9 mouse cellular contexts compared by ENCODE assay signal in genomic region chr12:40471649-40472399, GRCm38 (mm10). TPM values are rescaled to one million over a fixed set of nuclear protein-coding genes. Genes with fewer than 3 reads are reported as not detected.
DNase-seq lines count a peak whose midpoint lies in the region; ATAC-seq lines count a peak whose summit lies in the region.
"Had no signal": no experiment of that assay in that cellular context is flagged by ENCODE, and none has a peak within 500 bp of the region (broad histone marks: within the 10 kb centered on the region; RNA-seq: fewer than 3 reads in every experiment).

No protein-coding gene starts in this region.

- no peak for ATAC-seq in kidney, embryonic 14.5 days (ENCODE audit: low FRiP score, low TSS enrichment)
- ATAC-seq in embryonic facial prominence, embryonic 14.5 days (ENCODE audit: low read depth) = no peak
- no peak for ATAC-seq in hindbrain, embryonic 16.5 days
- no peak for ATAC-seq in lung, embryonic 16.5 days (ENCODE audit: low read depth)
- ATAC-seq in erythroblast, adult 5-6 weeks (replicated peaks; ENCODE audit: low FRiP score, poor library complexity, severe bottlenecking) = no peak
- no peak for ATAC-seq in forebrain, embryonic 14.5 days
- ATAC-seq: Patski had no signal

- H3K27me3 ChIP-seq in kidney, embryonic 14.5 days (ENCODE audit: control insufficient read depth, insufficient read depth, low read length) = no peaks in the 10 kb centered on the region
- no peaks in the 10 kb centered on the region for H3K27me3 ChIP-seq in embryonic facial prominence, embryonic 14.5 days (replicated peaks; ENCODE audit: control insufficient read depth, insufficient read depth, low read length)
- no peaks in the 10 kb centered on the region for H3K27me3 ChIP-seq in hindbrain, embryonic 16.5 days (replicated peaks; ENCODE audit: control insufficient read depth, insufficient read depth, low read length)
- H3K27me3 ChIP-seq in lung, embryonic 16.5 days (ENCODE audit: control insufficient read depth, insufficient read depth, low read depth, low read length) = no peaks in the 10 kb centered on the region
- H3K27me3 ChIP-seq in forebrain, embryonic 14.5 days (replicated peaks; ENCODE audit: control insufficient read depth, insufficient read depth, low read length) = no peaks in the 10 kb centered on the region
- H3K27me3 ChIP-seq: Patski had no signal

- no peak for DNase-seq in kidney, postnatal 36 days
- DNase-seq in embryonic facial prominence, embryonic 14.5 days (ENCODE audit: low spot score) = peak; percentile 72
- DNase-seq in forebrain, embryonic 14.5 days (ENCODE audit: low spot score) = no peak
- DNase-seq in cerebellum, postnatal 14 days = no peak

- H3K4me1 ChIP-seq in kidney, embryonic 14.5 days (ENCODE audit: control insufficient read depth, insufficient read depth, low read length) = peaks cover 17% of the 10 kb centered on the region
- H3K4me1 ChIP-seq in embryonic facial prominence, embryonic 14.5 days (ENCODE audit: control insufficient read depth, insufficient read depth, low read length) = peaks cover 27% of the 10 kb centered on the region
- H3K4me1 ChIP-seq in hindbrain, embryonic 16.5 days (ENCODE audit: control insufficient read depth, insufficient read depth, low read depth, low read length) = peaks cover 6% of the 10 kb centered on the region
- peaks cover 23% of the 10 kb centered on the region for H3K4me1 ChIP-seq in lung, embryonic 16.5 days (replicated peaks; ENCODE audit: control insufficient read depth, insufficient read depth, low read length)
- H3K4me1 ChIP-seq in forebrain, embryonic 14.5 days (ENCODE audit: control insufficient read depth, insufficient read depth, low read length) = peaks cover 13% of the 10 kb centered on the region

- no peak overlapping the region for H3K4me3 ChIP-seq in kidney, embryonic 14.5 days (ENCODE audit: low read length)
- no peak overlapping the region for H3K4me3 ChIP-seq in embryonic facial prominence, embryonic 14.5 days (ENCODE audit: low read depth, low read length)
- no peak overlapping the region for H3K4me3 ChIP-seq in hindbrain, embryonic 16.5 days (ENCODE audit: low read length)
- H3K4me3 ChIP-seq in lung, embryonic 16.5 days (ENCODE audit: low read length) = peak overlapping the region; percentile 19
- H3K4me3 ChIP-seq in forebrain, embryonic 14.5 days (ENCODE audit: low read depth, low read length) = no peak overlapping the region

- H3K4me2 ChIP-seq in kidney, embryonic 14.5 days (replicated peaks; ENCODE audit: low read depth, low read length) = peak overlapping the region; percentile 25
- H3K4me2 ChIP-seq in embryonic facial prominence, embryonic 14.5 days (ENCODE audit: low read depth, low read length) = peak overlapping the region; percentile 37
- H3K4me2 ChIP-seq in hindbrain, embryonic 16.5 days (ENCODE audit: low read length) = peak overlapping the region; percentile 25
- H3K4me2 ChIP-seq in lung, embryonic 16.5 days (ENCODE audit: low read depth, low read length) = peak overlapping the region; percentile 50
- no peak overlapping the region for H3K4me2 ChIP-seq in forebrain, embryonic 14.5 days (ENCODE audit: low read length)

- no peaks in the 10 kb centered on the region for H3K9me3 ChIP-seq in kidney, embryonic 14.5 days (ENCODE audit: control insufficient read depth, low read length)
- no peaks in the 10 kb centered on the region for H3K9me3 ChIP-seq in embryonic facial prominence, embryonic 14.5 days (ENCODE audit: control insufficient read depth, low read length)
- no peaks in the 10 kb centered on the region for H3K9me3 ChIP-seq in hindbrain, embryonic 16.5 days (ENCODE audit: control insufficient read depth, low read length)
- H3K9me3 ChIP-seq in lung, embryonic 16.5 days (ENCODE audit: control insufficient read depth, low read length) = no peaks in the 10 kb centered on the region
- no peaks in the 10 kb centered on the region for H3K9me3 ChIP-seq in forebrain, embryonic 14.5 days (replicated peaks; ENCODE audit: control insufficient read depth, low read length)

- H3K36me3 ChIP-seq in kidney, embryonic 14.5 days (ENCODE audit: control insufficient read depth, insufficient read depth, low read length) = no peaks in the 10 kb centered on the region
- H3K36me3 ChIP-seq in embryonic facial prominence, embryonic 14.5 days (ENCODE audit: control insufficient read depth, insufficient read depth, low read length) = no peaks in the 10 kb centered on the region
- H3K36me3 ChIP-seq in hindbrain, embryonic 16.5 days (ENCODE audit: control insufficient read depth, insufficient read depth, low read length) = no peaks in the 10 kb centered on the region
- H3K36me3 ChIP-seq in lung, embryonic 16.5 days (ENCODE audit: control insufficient read depth, insufficient read depth, low read length) = no peaks in the 10 kb centered on the region
- H3K36me3 ChIP-seq in forebrain, embryonic 14.5 days (ENCODE audit: control insufficient read depth, insufficient read depth, low read length) = no peaks in the 10 kb centered on the region

- no peak overlapping the region for H3K9ac ChIP-seq in kidney, embryonic 14.5 days (ENCODE audit: low read depth, low read length)
- H3K9ac ChIP-seq in embryonic facial prominence, embryonic 14.5 days (ENCODE audit: low read depth, low read length) = no peak overlapping the region
- H3K9ac ChIP-seq in hindbrain, embryonic 16.5 days (ENCODE audit: low read depth, low read length) = no peak overlapping the region
- no peak overlapping the region for H3K9ac ChIP-seq in lung, embryonic 16.5 days (ENCODE audit: low read length)
- H3K9ac ChIP-seq in forebrain, embryonic 14.5 days (ENCODE audit: low read length) = no peak overlapping the region

- 50% methylated on average over 11 of the region's 11 CpGs for WGBS in kidney, embryonic 14.5 days
- WGBS in embryonic facial prominence, embryonic 14.5 days = 35% methylated on average over 11 of the region's 11 CpGs
- WGBS in hindbrain, embryonic 16.5 days = 73% methylated on average over 11 of the region's 11 CpGs
- WGBS in lung, embryonic 16.5 days = 18% methylated on average over 11 of the region's 11 CpGs
- 69% methylated on average over 11 of the region's 11 CpGs for WGBS in forebrain, embryonic 14.5 days

- no peak overlapping the region for H3K27ac ChIP-seq in kidney, embryonic 14.5 days (ENCODE audit: low read depth, low read length)
- peak overlapping the region; percentile 21; the same call in 1 of the 2 replicates for H3K27ac ChIP-seq in embryonic facial prominence, embryonic 14.5 days (replicated peaks; ENCODE audit: low read depth, low read length)
- no peak overlapping the region for H3K27ac ChIP-seq in hindbrain, embryonic 16.5 days (ENCODE audit: low read depth, low read length)
- 0 out of 2 replicates have a peak overlapping the region, but pooled peaks have one; percentile 30 for H3K27ac ChIP-seq in lung, embryonic 16.5 days (ENCODE audit: low read length)
- no peak overlapping the region for H3K27ac ChIP-seq in forebrain, embryonic 14.5 days (ENCODE audit: low read depth, low read length)

RNA-seq across cellular contexts. Expression of gene Dock4, which starts 26.1 kb away (rescaled TPM):
- polyA plus RNA-seq in kidney, embryonic 14.5 days (2014; fragmentation: Nextera tagmentation; extraction: Ambion mirVana) = 12.2 and 17.9 TPM in 2 replicates
- 8.9 and 9.2 TPM in 2 replicates for polyA plus RNA-seq in embryonic facial prominence, embryonic 14.5 days (2014; fragmentation: Nextera tagmentation; extraction: Ambion mirVana)
- polyA plus RNA-seq in hindbrain, embryonic 16.5 days (2015; fragmentation: Nextera tagmentation; extraction: Ambion mirVana) = 27.9 and 28.9 TPM in 2 replicates
- 28.4 and 32.9 TPM in 2 replicates for polyA plus RNA-seq in lung, embryonic 16.5 days (2015; fragmentation: Nextera tagmentation; extraction: Ambion mirVana)
- total RNA-seq in erythroblast, adult 5-6 weeks (2015; ENCODE audit: low replicate concordance) = 0.19 and 1.7 TPM in 2 replicates
- 0.17 and 0.28 TPM in 2 replicates for total RNA-seq in erythroblast, adult 5-6 weeks (2017; ENCODE audit: low replicate concordance)
- 9.7 and 16.9 TPM in 2 replicates for polyA plus RNA-seq in forebrain, embryonic 14.5 days (2014; fragmentation: Nextera tagmentation; extraction: Ambion mirVana)

RNA-seq across cellular contexts. Expression of gene Zfp277, which starts 26.1 kb away (rescaled TPM):
- polyA plus RNA-seq in kidney, embryonic 14.5 days (2014; fragmentation: Nextera tagmentation; extraction: Ambion mirVana) = 48.4 and 51.9 TPM in 2 replicates
- polyA plus RNA-seq in embryonic facial prominence, embryonic 14.5 days (2014; fragmentation: Nextera tagmentation; extraction: Ambion mirVana) = 35.7 and 36.6 TPM in 2 replicates
- polyA plus RNA-seq in hindbrain, embryonic 16.5 days (2015; fragmentation: Nextera tagmentation; extraction: Ambion mirVana) = 30.9 and 33.0 TPM in 2 replicates
- 42.3 and 42.8 TPM in 2 replicates for polyA plus RNA-seq in lung, embryonic 16.5 days (2015; fragmentation: Nextera tagmentation; extraction: Ambion mirVana)
- total RNA-seq in erythroblast, adult 5-6 weeks (2015; ENCODE audit: low replicate concordance) = 2.3 and 9.0 TPM in 2 replicates
- total RNA-seq in erythroblast, adult 5-6 weeks (2017; ENCODE audit: low replicate concordance) = 7.0 and 8.4 TPM in 2 replicates
- polyA plus RNA-seq in forebrain, embryonic 14.5 days (2014; fragmentation: Nextera tagmentation; extraction: Ambion mirVana) = 32.5 and 37.6 TPM in 2 replicates

Comparison
In these comparisons a context has a peak if more than half of its experiments do, and no peak if none do; other contexts are left out.
1. H3K27ac ChIP-seq: peak in embryonic facial prominence, embryonic 14.5 days (single experiment) and lung, embryonic 16.5 days (single experiment); none in kidney, embryonic 14.5 days (single experiment), hindbrain, embryonic 16.5 days (single experiment) and forebrain, embryonic 14.5 days (single experiment).